Mouse (Mus musculus) spleen, adult 2 months (tissue): ENCODE data around the gene Wnk4.

Source experiments
- CTCF ChIP-seq: fragments of 200-500 bp; IDR thresholded peaks from 2 replicates; pipeline ENCODE4 v1.5.1; 2011; ENCODE audit warnings: mild to moderate bottlenecking, inconsistent platforms; ENCODE audit not compliant: insufficient read depth, insufficient read length, insufficient replicate concordance; ENCODE audit errors: extremely low read depth
- POLR2A ChIP-seq: fragments of 200-500 bp; IDR thresholded peaks from 2 replicates; pipeline ENCODE4 v1.6.1; 2011; ENCODE audit warnings: low read depth, low read length, inconsistent platforms

GRCm38 (mm10) chr11:101326147-101326546 lies 65.8 kb downstream of the Wnk4 start:
- TF ChIP-seq POLR2A (no peak), CTCF (no peak)
